Mouse (Mus musculus): ENCODE results near the gene Lasp1. TPM values are rescaled to one million over a fixed set of nuclear protein-coding genes. Genes with fewer than 3 reads are reported as not detected.

Lasp1 gene
- polyA plus RNA-seq, 1 experiment from 2014 or later = 123 TPM

DNA sequence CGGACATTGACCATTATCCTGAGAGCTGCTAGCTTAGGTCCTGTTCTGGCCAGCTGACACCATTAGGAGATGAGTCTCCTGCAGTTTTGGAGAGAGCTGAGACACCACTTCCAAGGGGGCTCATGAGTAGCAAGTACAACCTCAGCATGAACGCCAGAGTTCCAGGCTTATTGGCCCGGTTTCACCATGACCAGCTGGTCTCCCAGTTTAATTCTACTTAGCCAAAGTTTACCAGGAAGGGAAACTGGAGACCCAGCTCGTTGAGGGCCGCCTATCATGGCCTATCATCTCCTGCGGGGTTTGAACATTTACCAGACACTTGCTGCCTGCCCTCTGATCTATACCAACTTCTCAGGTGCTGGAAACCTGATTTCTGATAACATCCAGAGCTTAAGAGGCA, 8.8 kb downstream of the Lasp1 start:
- ATAC-seq = no peak
- WGBS = 16% methylated on average over 6 of the region's 6 CpGs
- H3K9me3 ChIP-seq = no peaks in the 10 kb centered on the region
- no peaks in the 10 kb centered on the region for H3K27me3 ChIP-seq (replicated peaks)
- no peak overlapping the region for H3K4me3 ChIP-seq (replicated peaks)
- H3K4me1 ChIP-seq (replicated peaks) = peaks cover 87% of the 10 kb centered on the region
- H3K4me2 ChIP-seq (replicated peaks) = peak overlapping the region; percentile 10; the same call in 1 of the 2 replicates
- peaks cover 8% of the 10 kb centered on the region; the same call in 1 of the 2 replicates for H3K36me3 ChIP-seq
- peak overlapping the region; percentile 71 for H3K27ac ChIP-seq
- H3K9ac ChIP-seq = no peak overlapping the region; the same call in 1 of the 2 replicates

DNA sequence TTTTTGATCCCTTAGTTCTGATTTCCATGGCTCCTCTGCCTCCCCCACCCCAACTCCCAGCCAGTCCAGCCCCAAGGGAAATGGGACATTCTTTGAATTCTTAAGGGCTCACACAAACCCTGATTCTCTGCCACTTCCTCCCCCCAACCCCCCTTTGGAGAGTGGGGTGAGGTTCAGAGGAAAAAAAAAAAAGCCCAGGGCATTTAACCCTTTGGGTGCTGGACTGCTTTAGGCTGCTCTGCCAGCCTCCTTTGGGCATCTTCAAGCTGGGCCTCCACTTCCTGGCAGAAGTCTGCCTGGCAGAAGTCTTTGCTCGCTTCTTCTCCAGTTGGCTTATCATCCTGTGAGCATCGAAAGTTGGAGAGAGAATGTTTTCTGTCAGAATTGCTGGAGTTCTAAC, 9.3 kb downstream of the Lasp1 start:
- peaks cover 91% of the 10 kb centered on the region for H3K4me1 ChIP-seq (replicated peaks)
- H3K27me3 ChIP-seq (replicated peaks) = no peaks in the 10 kb centered on the region
- 47% methylated on average over 2 of the region's 2 CpGs for WGBS
- H3K36me3 ChIP-seq = peaks cover 8% of the 10 kb centered on the region; the same call in 1 of the 2 replicates
- peak overlapping the region; percentile 10; the same call in 1 of the 2 replicates for H3K4me2 ChIP-seq (replicated peaks)
- ATAC-seq = no peak
- peak overlapping the region; percentile 71 for H3K27ac ChIP-seq
- no peak overlapping the region for H3K4me3 ChIP-seq (replicated peaks)
- H3K9me3 ChIP-seq = no peaks in the 10 kb centered on the region
- no peak overlapping the region; the same call in 1 of the 2 replicates for H3K9ac ChIP-seq

DNA sequence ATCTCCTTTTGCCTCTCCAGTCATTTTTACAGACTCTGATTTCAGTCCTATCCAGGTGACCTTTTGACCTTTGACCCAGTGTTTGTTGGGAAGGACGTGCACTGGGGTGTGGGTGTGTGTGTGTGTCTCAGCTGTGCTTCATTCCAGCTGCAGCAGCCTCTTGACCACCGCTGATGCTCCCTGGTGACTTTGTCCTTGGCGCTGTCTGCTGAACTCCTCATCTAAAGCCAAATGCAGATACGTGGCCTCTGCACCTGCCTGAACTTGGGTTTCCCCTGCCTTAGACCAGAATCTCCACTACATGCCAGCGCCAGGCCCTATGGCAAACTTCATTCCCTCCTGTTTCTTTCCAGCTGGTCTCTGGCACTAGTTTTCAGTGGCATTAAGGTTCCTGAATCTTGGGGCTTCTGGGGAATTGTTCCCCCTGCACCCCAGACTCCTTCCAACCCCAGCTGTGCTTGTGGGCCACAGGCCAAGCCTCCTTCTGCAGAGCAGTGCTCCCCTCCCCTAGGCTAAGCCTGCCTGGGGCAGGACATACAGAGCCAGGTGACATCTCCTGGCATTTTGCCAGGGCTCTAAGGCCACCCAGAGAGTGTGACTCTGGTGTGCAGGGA, 9.9 kb downstream of the Lasp1 start:
- Histone ChIP-seq H3K9ac (no peak overlapping the region), H3K9me3 (no peaks in the 10 kb centered on the region), H3K4me1 (replicated peaks) (peaks cover 95% of the 10 kb centered on the region), H3K4me2 (replicated peaks) (peak overlapping the region; percentile 16; the same call in 1 of the 2 replicates), H3K27ac (peak overlapping the region; percentile 71), H3K4me3 (replicated peaks) (no peak overlapping the region), H3K27me3 (replicated peaks) (no peaks in the 10 kb centered on the region), H3K36me3 (peaks cover 13% of the 10 kb centered on the region; the same call in 1 of the 2 replicates)
- no peak for ATAC-seq
- 26% methylated on average over 5 of the region's 5 CpGs for WGBS

DNA sequence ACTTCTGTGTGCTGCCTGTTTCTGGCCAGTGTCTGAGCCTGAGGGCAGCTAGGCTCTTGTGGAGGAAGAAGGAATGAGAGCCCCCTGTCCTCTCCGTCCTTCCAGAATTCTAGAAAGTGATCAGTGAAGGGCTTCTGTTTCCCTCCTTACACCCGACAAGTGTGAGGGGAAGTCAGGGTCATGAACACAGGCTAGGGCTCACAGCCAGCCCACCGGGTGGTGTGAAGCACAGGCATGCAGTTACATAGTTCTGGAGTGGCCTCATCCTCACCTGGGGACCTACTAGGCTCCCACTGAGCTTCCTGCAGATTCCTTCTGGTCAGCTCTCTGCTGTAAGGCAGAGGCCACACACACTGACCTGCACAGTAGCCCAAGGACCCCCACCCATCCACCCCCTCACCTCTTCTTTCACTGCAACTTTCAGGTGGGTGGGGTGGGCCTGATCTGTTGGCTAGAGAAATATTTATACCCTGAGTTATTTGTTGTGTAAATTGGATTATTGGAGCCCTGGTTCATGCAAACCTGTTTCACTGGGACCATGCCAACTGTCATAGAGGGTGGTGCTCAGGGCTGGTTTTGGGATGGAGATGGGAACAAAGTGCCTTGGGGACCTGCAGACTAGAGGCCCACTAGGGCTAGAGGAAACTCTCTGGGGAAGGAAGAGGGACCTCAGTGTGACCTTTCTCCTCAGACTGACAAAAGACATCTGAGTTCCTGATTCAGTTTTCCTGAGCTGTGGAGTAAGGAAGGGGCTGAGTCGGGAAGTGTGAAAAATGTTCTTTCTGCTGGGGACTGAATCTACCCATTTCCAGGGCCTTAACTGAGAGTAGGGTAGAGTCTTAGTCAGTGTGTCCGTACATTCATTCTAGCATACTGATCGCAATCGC, 10.7 kb downstream of the Lasp1 start:
- Histone ChIP-seq H3K4me1 (replicated peaks) (peaks cover 93% of the 10 kb centered on the region), H3K9ac (no peak overlapping the region), H3K27me3 (replicated peaks) (no peaks in the 10 kb centered on the region), H3K4me2 (replicated peaks) (peak overlapping the region; percentile 16; the same call in 1 of the 2 replicates), H3K27ac (peak overlapping the region; percentile 71), H3K4me3 (replicated peaks) (no peak overlapping the region), H3K36me3 (peaks cover 17% of the 10 kb centered on the region; the same call in 1 of the 2 replicates), H3K9me3 (no peaks in the 10 kb centered on the region)
- WGBS = 53% methylated on average over 7 of the region's 7 CpGs
- no peak for ATAC-seq

DNA sequence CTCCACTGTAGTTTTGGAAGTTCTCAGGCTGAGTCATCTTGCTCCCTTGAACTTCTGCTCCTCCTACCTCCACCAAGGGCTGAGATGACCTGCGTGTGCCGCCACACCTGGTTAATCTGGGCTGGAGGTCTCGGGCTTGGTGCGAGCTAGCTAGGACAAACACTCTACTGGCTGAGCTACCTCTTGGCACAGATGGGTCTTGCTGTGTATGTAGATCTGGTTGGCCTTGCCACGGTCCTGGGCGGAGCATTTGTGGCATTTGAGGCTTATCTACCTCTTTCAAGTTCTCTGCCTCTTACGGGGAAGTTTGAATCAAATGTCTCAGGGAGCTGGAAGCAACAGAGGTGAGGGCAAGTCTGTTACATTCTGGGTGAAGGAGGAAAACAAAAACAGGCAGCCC, 11.6 kb downstream of the Lasp1 start:
- H3K4me2 ChIP-seq (replicated peaks) = peak overlapping the region; percentile 17; the same call in 1 of the 2 replicates
- H3K4me1 ChIP-seq (replicated peaks) = peaks cover 88% of the 10 kb centered on the region
- ATAC-seq = no peak
- no peaks in the 10 kb centered on the region for H3K27me3 ChIP-seq (replicated peaks)
- no peak overlapping the region for H3K9ac ChIP-seq
- H3K9me3 ChIP-seq = no peaks in the 10 kb centered on the region
- H3K27ac ChIP-seq = peak overlapping the region; percentile 64
- no peak overlapping the region for H3K4me3 ChIP-seq (replicated peaks)
- peaks cover 20% of the 10 kb centered on the region for H3K36me3 ChIP-seq
- 55% methylated on average over 7 of the region's 7 CpGs for WGBS

DNA sequence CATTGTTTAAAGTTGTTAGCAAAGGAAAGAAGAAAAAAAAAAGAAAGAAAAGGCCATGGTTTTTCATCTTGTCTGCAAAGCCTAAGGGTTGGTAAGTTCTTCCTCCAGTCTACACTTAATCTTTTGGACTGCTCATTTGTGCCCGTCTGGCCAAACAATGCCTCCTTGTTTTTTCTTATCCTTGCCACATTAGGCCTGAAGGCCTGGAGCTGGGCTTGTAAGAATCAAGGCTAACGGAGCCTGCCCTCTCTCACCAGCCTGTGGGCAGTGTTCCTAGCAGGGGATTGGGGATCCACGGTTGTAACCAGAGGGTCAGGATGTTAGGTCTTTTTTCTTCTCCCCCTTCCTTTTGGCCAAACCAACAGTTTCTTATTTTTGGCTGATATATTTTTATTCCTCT, 12.2 kb downstream of the Lasp1 start:
- no peak for ATAC-seq
- Histone ChIP-seq H3K9ac (no peak overlapping the region), H3K27ac (peak overlapping the region; percentile 89; the same call in 1 of the 2 replicates), H3K4me1 (replicated peaks) (peaks cover 88% of the 10 kb centered on the region), H3K36me3 (peaks cover 26% of the 10 kb centered on the region), H3K27me3 (replicated peaks) (no peaks in the 10 kb centered on the region), H3K4me2 (replicated peaks) (peak overlapping the region; percentile 47), H3K4me3 (replicated peaks) (no peak overlapping the region), H3K9me3 (no peaks in the 10 kb centered on the region)
- 40% methylated on average over 3 of the region's 3 CpGs for WGBS

DNA sequence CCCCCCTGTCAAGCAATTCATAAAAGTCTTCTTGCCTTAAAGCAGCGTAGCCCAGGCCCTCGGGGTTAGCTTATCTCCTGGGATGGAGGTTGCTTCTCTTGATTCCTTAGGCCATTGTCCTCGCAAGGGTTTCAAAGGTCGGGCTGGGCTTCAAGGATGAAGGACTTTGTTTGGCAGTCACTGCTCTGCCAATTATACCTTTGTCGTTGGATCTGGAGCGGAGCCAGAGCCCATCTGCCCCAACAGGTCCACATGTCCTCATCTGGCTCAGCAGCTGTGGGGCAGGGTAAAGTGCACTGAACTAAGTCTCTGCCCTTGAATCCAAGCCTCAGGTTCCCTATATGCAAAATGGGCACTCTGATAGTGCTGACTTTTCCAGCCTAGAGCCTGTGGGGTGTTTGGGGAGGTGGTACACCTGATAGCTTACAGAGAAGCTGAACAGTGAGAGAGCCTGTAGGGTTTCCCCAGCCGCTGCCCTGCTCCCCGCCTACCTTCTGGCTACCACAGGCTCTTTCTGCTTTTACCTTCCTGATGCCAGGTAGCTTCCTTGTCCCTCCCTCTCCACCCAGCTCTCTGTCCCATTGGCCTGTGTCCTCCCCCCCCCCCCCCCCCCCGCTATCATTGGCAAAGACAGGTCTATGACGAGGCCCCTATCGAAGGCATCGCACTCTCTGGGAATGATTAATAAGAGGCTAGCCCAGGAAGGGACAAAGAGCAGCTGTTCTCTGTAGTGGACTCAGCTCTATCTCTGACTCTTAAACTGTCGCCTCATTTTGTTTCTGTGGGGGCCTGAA, 13.0 kb downstream of the Lasp1 start:
- peaks cover 88% of the 10 kb centered on the region for H3K4me1 ChIP-seq (replicated peaks)
- peak overlapping the region; percentile 47 for H3K4me2 ChIP-seq (replicated peaks)
- H3K4me3 ChIP-seq (replicated peaks) = 0 out of 2 replicates have a peak overlapping the region, but pooled peaks have one; percentile 0
- peak overlapping the region; percentile 89 for H3K27ac ChIP-seq
- H3K36me3 ChIP-seq = peaks cover 31% of the 10 kb centered on the region
- peak; percentile 78 for ATAC-seq
- 32% methylated on average over 12 of the region's 13 CpGs for WGBS
- no peaks in the 10 kb centered on the region for H3K9me3 ChIP-seq
- no peaks in the 10 kb centered on the region for H3K27me3 ChIP-seq (replicated peaks)
- H3K9ac ChIP-seq = peak overlapping the region; percentile 34; the same call in 1 of the 2 replicates

DNA sequence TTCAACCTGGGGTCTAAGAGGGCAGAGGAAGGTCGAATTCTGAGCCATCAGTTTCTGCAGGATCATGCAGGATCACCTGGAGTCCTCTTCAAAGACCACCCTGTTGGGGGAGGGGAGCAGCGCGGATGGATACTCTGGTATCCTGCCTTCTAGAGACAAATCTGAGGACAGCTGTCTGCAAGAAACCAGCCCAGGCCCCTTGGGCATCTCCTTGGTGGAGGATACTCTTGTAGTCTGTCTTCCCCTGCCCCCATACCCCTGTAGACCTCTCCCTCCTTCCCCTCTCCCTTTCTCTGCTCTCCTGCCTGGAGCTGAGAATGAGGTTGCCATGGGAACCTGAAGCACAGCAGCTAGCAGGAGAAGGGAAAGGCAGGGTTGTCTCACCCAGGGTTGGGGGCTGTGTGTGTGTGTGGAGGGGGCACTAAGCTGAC, 13.7 kb downstream of the Lasp1 start:
- Histone ChIP-seq H3K9ac (0 out of 2 replicates have a peak overlapping the region, but pooled peaks have one; percentile 21), H3K27me3 (replicated peaks) (no peaks in the 10 kb centered on the region), H3K9me3 (no peaks in the 10 kb centered on the region), H3K4me1 (replicated peaks) (peaks cover 89% of the 10 kb centered on the region), H3K4me3 (replicated peaks) (0 out of 2 replicates have a peak overlapping the region, but pooled peaks have one; percentile 2), H3K27ac (peak overlapping the region; percentile 89), H3K4me2 (replicated peaks) (peak overlapping the region; percentile 36), H3K36me3 (peaks cover 29% of the 10 kb centered on the region)
- ATAC-seq = peak; percentile 5
- 31% methylated on average over 3 of the region's 3 CpGs for WGBS

DNA sequence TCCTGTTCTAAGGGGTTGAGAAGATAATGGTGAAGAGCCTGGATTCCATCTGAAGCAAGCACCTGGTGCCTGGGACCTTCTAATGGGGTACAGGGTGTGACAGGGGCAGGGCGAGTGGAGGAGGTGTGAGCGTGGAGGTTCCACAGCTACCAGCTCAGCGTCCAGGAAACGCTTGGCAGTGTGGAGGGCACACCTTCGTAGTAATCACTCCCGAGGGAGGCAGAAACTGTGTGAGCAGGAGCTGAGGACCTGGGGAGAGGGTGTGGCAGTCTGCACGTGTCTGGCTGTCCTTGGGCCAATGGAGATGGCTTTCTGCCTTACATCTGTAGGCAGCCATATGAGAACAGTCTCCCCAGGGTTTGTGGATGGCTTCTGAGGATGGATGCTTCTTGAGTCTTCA, 14.3 kb downstream of the Lasp1 start:
- Histone ChIP-seq H3K9me3 (no peaks in the 10 kb centered on the region), H3K4me3 (replicated peaks) (no peak overlapping the region), H3K4me1 (replicated peaks) (peaks cover 88% of the 10 kb centered on the region), H3K27ac (peak overlapping the region; percentile 89), H3K36me3 (peaks cover 28% of the 10 kb centered on the region; the same call in 1 of the 2 replicates), H3K27me3 (replicated peaks) (no peaks in the 10 kb centered on the region), H3K9ac (no peak overlapping the region), H3K4me2 (replicated peaks) (peak overlapping the region; percentile 36)
- ATAC-seq = peak; percentile 39
- WGBS = 39% methylated on average over 7 of the region's 7 CpGs

DNA sequence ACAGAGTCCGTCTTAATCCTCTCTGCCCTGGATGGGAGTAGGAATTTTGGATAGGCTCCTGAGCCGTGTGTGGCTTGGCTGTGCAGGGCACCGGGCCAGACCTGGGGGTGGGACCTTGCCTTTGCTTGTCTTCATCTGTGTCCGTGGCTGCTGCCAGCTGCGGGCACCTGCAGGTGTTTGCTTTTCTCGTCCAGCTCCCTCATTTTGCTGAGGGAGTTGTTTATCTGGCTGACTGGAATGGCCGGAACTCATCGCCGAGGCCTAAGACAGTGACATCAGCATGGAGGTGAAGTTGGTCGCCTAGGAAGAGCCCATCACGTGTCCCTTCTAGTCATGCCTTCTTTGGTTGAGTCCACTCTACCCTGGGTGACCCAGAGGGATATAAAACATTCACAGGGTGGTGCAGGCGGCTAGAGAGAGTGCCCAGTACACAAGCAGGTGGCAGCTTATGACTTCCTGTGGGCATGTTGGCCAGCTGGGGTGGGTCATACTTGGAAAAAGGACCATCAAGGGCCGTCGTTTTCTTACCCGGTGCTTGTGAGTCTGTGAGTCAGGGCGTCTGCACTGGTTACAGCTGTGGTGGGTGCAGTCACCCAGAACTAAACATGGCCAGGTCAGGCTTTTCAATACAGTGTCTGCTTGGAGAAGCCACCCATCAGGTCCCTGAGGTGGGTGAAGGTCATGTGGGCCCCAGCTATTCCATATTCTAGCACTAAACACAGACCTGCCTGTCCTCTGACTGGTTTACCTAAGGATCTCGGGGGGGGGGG, 15.1 kb downstream of the Lasp1 start:
- Histone ChIP-seq H3K27me3 (replicated peaks) (no peaks in the 10 kb centered on the region), H3K9ac (no peak overlapping the region), H3K4me2 (replicated peaks) (no peak overlapping the region), H3K36me3 (peaks cover 24% of the 10 kb centered on the region; the same call in 1 of the 2 replicates), H3K27ac (peak overlapping the region; percentile 89), H3K9me3 (no peaks in the 10 kb centered on the region), H3K4me3 (replicated peaks) (no peak overlapping the region), H3K4me1 (replicated peaks) (peaks cover 88% of the 10 kb centered on the region)
- ATAC-seq = no peak
- WGBS = 72% methylated on average over 17 of the region's 17 CpGs

DNA sequence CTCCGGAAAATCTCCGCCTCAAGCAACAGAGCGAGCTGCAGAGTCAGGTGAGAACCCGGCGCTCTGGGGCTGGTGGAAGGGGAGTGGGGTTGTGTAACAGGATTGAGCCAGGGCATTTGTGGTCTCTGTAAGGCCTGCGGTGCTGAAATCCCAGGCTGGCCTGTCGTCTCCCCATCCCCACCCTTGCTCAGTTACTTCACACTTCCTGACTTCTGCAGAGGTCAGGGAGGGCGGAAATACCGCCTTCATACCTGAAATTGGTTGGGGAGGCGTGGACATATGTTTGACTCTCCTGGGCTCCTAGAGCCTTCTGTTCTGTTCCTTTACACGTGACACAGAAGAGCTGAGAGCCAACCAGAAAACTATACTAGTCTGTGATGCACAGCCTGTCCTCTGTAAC, 16.9 kb downstream of the Lasp1 start:
- no peak for ATAC-seq
- H3K4me1 ChIP-seq (replicated peaks) = peaks cover 76% of the 10 kb centered on the region
- 0 out of 2 replicates have a peak overlapping the region, but pooled peaks have one; percentile 65 for H3K27ac ChIP-seq
- 77% methylated on average over 11 of the region's 11 CpGs for WGBS
- no peak overlapping the region for H3K4me3 ChIP-seq (replicated peaks)
- H3K9me3 ChIP-seq = no peaks in the 10 kb centered on the region
- no peak overlapping the region for H3K9ac ChIP-seq
- H3K27me3 ChIP-seq (replicated peaks) = no peaks in the 10 kb centered on the region
- H3K36me3 ChIP-seq = peaks cover 24% of the 10 kb centered on the region; the same call in 1 of the 2 replicates
- no peak overlapping the region for H3K4me2 ChIP-seq (replicated peaks)

Data from intestine, embryonic 15.5 days (tissue).